Mouse (Mus musculus) embryo, embryonic 9.5 days (tissue): ENCODE data around the gene Sfpq.

Experiments used
- DNase-seq: peaks from one replicate; pipeline ENCODE4 v3.0.0-alpha.2; 2017; ENCODE audit errors: extremely low spot score

Gene Sfpq

DNA sequence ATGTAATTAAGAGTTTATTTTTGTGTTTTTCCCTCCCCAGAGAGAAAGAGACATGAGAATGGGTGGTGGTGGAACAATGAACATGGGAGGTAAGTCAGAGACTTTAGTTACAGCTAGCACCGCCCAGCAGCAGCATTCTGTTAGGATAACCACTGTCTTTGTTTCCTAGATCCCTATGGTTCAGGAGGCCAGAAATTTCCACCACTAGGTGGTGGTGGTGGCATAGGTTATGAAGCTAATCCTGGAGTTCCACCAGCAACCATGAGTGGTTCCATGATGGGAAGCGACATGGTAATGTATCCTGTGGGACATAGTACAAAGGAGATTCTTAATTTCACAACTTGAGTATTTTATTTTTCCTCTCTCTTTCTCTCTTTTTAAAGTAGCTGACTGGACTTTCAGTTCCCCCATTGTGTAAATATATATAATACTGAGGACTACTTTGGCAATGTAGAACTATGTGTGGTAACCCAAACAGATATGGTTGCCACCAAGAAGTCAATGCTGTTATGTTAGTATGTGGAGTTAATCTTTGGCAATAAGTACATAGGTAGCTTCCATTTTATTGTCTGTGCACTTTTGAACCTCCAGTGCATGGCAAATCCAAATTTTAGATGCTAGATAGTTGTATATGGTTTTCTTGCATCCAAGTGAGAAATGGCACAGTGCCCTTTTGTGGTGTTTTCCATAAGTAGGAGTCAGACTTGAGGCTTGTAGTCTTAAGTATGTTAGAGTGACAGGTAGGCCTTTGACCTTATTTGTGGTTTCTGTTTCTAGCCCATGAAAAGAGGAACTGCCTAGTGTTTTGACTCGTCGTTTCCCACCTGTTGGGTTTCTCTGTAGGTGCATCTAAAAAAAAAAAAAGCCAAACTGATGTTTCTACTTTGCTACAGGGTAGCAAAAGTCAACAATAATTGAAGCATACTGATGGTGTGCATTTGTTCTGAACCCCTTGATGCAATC lies 6.4 kb downstream of the Sfpq start:
- DNase-seq, result no peak

DNA sequence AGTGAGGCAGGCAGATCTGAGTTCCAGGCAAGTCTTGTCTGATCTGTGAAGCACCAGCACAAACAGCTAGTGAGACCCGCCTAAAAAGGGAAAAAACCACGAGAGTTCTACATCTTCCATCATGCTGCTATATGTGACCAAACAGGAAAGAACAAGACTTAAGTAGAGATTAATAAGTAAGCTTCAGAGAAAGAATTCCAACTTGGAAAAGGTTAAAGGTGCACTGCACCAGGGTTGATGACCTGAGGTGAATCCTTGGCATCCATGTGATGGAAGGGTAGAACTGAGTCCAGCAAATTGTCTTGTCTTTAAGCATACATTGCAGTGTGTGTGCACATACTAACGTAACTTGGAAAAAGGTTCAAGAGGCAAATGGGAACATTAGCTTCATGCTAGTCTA lies 16.0 kb downstream of the Sfpq start:
- DNase-seq, result no peak

DNA sequence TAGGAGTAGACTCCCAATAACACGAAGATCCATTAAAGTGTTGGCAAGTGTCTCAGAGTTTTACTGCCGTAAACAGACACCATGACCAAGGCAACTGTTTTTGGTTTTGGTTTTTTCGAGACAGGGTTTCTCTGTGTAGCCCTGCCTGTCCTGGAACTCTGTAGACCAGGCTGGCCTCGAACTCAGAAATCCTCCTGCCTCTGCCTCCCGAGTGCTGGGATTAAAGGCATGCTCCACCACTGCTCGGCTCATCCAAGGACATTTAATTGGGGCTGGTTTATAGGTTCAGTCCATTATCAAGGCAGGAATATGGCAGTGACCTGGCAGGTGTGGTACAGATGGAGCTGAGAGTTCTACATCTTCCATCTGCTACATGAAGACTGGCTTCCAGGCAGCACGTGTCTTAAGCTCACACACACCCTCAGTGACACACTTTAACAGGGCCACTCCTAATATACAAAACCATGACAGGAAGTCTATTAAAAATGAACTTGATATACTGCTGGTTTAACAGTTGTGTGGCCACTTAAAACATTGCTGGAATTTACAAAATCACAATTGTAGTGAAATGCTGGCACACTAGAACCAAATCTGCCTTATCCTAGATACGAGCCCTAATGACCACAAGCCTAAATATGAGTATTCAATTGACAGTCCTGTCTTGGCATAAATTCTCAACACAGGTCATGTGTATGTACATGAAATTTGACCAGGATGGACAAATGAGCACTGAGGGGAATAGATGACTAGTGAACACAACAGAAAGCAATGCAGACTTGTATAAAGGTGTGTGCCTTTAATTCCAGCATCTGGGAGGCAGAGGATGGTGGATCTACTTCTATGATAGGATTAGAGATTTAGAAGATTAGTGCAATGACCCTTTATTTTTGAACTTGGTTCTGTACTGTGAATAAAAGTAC lies 17.0 kb downstream of the Sfpq start:
- peak; percentile 38 for DNase-seq

DNA sequence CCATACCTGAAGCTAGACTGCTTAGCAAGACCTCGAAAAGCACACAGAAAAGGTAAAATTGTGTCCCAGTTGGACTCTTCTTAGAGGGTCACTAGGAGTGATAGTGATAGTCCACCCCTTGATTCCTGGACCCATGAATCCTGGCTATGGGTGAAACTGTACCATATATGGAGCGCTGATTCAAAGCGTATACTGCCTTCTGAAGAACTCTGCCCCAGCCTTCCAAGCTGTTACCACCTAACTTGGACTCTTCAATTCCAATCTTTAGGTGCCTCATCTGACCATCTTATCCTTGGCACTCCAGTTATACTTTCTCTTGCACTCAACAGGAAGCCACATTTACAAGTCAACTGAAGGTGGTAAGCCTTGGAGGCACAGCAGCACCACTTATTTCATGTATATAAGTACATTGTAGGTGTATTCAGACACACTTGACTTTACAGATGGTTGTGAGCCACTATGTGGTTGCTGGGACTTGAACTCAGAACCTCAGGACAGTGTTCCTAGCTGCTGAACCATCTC lies 17.8 kb downstream of the Sfpq start:
- DNase-seq, result no peak

DNA sequence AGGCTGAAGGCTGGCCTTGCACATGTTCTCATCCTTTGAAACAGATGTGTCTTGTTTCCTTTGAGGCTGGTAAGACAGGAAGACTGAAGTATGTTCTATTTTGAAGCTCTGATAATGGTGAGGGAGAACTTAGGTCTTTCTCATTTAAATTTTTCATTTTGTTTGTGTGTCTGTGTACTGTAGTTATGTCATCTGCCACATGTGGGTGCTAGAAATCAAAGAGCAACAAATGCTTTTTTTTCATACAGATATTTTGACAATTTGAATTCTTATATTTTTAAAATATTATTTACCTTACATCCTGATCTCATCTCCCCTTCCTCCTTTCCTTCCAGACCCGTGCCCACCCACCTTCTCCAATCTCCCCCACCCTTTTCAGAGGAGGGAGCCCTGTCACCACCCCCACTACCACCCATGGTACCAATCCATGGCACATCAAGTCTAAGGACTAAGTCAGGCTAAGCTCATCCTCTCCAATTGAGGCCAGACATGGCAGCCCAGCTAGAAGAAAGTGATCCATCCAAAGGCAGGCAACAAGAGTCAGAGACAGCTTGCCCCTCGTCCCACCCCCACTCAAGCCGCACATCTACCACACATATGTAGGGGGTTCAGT lies 18.9 kb downstream of the Sfpq start:
- no peak for DNase-seq

DNA sequence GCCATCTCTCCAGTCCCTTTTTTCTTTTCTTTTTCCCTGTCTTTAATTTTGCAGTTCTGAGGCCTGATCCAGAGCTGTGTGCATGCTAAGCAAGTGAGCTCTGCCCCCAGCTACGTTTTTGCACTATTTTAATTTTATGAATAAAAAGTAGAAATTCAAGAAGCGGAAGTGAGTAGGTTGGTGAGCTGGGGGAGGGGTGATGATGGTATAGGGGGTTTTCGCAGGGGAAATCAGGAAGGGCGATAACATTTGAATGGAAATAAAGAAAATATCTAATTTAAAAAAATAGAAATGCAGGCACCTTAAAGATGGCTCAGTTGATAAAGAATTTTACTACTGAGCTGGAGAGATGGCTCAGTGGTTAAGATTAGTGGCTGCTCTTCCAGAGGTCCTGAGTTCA lies 22.4 kb downstream of the Sfpq start:
- DNase-seq, result no peak

DNA sequence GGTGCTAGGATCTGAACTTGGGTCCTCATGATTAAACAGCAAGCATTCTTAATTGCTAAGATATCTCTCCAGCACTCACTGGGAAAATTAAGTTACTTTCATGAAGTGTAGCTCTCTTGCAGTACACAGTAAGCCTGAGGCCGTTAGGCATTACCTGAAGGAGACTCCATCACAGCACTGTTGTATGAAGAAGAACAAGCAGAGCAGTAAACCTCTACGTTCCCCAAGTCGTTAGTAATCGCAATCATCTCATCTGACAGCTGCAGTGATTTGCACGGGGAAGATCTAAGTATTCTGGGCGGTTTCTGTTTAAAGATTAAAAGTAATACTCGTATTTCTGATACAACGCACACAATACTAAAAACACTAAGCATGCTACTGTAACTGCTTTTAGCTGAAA lies 30.0 kb downstream of the Sfpq start:
- no peak for DNase-seq

DNA sequence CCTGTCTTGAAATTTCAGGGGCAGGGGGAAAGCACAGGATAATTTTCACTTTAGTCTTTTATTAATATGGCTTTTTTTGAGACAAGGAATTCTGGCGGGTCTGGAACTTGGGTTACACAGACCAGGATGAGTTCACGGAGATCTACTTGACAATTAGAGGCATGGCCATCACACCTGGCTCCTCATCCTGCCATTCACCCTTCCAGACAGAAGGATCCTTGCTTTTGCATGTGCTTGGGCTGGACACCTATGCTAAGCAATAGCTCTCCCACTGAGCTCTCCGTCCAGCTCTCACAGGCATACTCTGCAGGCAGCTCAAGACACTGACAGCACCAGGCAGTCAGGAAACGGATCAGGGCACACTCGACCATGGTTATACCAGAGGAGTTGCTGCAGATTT lies 31.9 kb downstream of the Sfpq start:
- no peak for DNase-seq

DNA sequence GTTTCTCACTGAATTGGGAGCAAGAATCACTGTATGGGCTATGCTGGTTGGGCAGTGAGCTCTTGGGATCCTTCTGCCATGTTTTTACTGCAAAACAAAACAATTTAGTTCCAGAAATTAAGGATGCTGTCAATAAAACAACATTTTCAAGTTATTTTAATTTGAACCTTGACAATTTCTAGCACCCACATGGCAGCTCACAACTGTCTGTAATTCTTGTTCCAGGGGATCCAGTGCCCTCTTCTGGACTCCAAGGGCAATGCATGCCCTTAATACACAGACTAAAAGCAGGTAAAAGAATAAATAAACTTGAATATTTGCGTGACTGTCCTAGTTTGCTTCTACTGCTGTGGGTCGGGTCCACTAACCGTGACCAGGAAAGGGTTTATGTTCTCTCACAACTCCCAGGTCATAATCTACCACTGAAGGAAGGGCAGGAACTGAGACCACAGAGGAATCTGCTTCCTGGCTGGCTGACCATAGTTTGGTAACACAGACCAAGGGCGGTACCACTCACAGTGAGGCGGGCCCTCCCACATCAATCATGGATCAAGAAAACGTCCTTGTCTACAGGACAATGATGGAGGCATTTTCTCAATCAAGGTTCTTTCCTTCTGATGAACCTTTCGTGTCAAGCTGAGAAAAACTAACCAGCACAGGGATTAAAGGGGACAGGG lies 33.5 kb downstream of the Sfpq start:
- no peak for DNase-seq

DNA sequence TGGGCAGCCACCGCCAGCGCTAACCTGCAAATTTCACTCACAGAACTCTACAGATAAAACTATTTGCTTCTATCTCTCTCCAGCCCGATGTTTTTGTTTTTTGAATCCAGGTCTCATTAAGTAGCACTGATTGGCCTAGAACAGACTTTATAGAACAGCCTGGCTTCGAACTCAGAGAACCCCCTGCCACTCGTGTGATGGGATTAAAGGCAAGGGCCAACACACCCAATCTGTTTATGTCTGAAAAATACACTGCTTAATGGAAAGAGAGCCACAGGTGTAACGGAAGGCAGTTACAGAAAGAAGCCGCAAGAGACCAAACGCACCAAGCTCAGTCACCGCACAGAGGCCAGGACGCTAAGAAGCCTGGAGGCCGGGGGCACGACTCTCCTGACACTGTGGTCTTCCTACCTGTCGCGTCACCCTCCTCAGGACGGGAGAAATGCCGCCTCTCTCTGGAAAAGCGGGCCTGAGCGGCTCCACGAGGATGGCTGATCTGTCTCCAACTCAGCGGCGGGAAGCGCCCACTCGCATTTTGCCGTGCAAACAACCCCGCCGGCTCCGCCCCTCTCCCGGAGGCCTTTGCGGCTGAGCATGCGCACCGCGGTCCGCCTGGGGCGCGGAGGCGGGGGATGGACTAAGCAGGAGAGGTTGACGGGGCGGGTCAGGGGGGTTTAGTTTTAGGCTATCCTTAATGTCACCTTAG lies 39.6 kb downstream of the Sfpq start, which contains the start of gene Zmym1:
TSS of gene Zmym1 (minus strand) at position 568 of the 706 bp plus-strand sequence.
- DNase-seq, result peak; percentile 90

DNA sequence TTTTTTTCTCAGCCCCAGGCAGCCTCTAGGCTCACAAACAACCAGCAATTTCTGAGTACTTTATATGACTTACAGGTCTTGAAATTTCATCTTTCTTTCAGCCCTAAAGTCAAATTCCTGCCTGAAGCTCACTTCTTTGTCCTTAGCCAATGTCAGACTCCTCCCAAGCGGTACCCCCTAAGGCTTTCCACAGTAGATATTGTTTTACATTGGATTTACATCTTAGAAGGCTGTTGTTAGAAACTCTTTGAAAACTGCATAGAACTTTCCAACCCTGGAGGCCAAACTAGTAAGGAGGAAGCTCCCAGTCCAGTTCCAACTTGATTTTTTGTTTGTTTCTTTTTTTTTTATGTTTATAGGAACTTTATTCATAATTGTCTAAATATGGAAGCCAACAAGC lies 42.9 kb downstream of the Sfpq start:
- no peak for DNase-seq

DNA sequence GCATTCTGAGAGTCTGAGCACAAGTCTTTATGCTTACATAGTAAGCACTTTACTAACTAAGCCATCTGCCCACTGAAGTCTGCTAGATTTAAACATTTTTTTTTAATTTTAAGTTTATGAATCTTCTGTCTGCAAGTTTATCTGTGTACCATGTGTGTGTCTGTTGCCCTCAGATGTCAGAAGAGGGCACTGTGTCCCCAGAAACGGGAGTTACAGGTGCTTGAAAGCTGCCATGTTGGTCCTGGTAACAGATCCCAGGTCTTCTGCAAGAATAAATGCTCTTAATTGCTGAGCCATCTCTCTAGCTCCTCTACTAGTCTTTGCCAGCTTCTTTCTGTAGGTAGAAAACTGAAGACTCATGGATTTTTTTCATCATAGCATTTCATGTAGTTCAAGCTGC lies 53.8 kb downstream of the Sfpq start:
- DNase-seq, result no peak

DNA sequence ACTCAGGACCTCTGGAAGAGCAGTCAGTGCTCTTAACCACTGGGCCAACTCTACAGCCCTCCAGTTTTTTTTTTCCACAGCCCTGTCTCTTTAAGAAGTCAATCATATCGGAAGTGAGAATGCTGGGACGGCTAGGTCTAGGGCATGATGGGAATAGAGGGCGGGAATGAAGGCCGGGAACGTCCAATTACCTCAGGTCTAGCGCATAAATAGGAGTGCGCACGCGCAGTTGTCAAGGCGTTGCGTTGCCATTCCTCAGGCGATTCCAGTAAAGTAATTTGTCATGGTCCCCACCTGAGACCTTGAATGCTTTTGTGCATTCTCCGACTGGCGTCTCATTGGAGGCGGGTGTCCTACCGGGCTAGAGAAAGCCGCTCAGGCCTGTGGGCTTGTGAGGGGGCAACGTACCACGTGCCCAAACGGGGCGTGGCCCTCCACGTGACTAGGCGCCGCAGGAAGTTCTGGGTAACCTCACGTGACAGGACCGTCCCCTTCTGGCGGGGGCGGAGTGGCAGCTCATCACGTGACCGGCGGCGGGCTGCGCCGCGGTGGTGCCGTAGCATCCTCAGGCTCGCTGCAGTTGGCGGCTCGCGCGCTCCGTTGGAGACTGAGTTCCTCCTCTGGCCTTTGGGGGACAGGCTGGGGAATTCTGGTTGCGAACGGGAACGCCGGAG lies 55.9 kb downstream of the Sfpq start, which contains the start of gene Zmym6:
TSS of gene Zmym6 (plus strand) at position 509 of the 674 bp plus-strand sequence.
- DNase-seq, result peak; percentile 97

DNA sequence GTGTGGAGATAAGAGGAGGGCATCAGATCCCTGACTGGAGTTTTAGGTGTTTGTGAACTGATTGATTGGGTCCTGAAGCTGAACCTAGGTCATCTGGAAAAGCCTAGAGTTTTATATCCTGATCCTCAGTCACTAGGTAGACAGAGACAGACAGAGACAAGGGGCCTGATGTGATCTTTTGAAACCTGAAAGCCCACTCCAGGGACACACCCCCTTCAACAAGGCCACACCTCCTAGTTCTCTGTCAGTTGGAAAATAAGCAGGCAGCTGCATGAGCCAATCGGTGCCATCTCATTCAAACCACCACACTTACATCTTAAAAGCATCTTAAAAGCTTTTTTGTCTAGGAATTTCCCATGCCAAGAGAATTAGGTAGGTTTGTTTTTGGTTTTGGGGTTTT lies 59.7 kb downstream of the Sfpq start:
- DNase-seq, result no peak

DNA sequence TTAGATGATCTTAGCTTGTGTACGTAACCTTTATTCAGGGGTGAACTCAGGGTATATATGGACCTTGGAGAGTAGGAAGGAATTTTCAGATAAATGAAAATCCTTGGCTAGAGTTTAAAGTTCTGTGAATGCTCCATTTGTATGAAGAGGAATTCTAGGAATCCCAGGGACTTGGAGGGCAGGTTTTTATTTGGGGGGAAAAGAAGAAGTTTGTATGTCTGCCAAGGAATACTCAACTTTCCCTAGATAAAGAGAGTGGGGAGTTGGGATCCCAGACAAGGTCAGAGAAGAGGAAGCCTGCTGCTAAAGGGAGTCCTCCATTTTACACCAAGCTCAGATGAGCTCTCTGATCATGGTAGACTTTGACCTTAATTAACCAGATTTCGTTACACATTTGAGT lies 62.0 kb downstream of the Sfpq start:
- DNase-seq, result no peak

DNA sequence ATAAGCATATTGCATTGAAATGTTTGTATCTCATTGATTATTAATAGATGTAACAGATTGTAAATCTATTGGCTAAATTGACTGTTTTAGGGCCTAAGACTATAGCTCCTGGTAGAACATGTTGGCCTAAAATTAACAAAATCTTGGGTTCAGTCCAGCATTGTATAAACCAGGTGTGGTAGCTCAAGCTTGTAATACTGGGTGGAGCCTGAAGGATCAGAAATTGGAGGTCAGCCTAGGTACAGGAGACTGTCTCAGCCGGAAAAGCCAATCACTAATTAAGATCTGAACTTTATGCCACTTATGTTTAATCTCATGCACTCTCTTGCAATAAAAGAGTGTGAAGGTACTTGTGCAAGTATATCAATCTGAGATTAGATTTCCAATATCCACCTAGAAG lies 64.6 kb downstream of the Sfpq start:
- DNase-seq, result no peak
